Mouse (Mus musculus): Measurements from ENCODE around the gene Nkapd1.

Nkapd1 gene

DNA sequence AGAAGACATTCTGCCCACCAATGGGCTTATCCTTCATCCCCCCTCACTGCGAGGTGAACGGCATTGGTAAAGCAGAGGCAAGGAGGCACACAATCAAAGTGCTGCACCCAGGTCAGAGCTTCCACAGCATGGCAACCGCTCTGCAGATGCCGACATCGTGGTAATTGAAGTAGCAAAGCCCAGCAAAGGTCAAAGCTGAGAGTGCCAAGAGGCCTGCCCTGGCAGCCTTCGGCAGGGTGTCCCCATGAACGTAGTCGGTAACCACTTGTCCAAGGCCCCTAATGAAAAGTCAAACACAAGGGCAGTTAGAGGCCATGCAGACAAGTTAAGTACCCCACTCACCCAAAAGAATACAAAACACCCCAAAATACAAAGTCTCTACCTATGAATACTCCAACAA lies 20.3 kb downstream of the Nkapd1 start:
- no peak for DNase-seq

DNA sequence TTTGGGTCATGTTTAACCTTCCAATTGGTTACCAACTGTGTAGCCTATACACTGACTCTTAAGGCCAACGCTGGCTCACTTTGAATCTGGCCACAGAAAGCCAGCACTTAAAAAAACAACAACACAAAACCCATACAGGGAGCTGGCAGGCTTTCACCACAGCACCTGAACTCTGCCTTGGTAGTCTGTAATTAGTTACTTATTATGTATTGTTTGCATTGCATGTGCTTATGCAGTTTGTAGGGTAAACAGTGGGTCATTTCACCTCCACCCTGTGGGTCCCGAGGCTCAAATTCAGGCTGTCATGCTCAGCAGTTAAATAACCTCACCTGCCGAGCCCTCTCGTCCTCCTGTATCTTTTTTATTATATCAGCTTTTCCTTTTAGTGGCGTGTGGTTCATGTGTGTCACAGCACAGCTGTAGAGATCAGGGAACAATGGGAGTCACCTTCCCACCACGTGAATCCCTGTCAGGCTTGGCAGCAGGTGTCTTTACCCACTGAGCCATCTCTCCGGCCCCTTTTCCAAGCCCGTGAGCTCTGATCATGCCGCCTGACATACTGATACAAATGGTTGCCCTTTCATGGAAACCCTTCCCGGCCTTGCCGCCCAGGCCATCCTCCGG lies 22.4 kb downstream of the Nkapd1 start:
- DNase-seq, result no peak

DNA sequence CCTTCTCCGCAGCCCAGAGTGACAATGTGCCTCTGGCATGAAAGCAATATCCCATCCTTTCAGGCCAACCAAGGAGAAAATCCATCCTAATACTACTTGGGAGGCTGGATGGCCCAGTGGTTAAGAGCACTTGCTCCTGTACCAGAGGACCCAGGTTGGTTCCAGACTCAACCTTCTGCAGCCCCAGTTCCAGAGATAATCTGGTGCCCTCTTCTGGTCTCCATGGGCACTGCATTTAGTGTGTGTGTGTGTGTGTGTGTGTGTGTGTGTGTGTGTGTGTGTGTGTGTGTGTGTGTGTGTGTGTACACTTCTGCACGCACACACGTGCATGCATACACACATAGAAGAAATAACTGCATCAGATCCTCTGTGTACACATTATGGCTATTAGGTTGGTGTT lies 23.7 kb downstream of the Nkapd1 start:
- DNase-seq, result peak; percentile 78

DNA sequence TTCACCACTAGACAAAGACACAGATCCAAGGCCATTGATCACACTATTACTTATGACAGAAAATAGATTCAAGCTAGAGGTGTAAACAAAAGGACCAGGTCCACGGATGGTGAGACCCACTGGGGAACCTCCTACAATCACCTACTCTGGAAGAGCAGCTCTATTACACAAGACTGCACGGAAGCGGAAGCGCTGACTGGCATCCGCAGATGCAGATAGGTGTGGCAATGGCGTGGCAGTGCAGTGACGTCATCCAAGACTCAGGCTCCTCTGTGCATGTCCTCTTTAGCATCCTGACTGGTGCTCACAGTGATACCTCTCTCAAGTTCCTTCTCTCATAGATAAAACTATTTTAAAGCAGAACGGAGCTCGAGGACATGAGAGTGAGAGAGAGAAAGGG lies 24.3 kb downstream of the Nkapd1 start:
- DNase-seq, result no peak

DNA sequence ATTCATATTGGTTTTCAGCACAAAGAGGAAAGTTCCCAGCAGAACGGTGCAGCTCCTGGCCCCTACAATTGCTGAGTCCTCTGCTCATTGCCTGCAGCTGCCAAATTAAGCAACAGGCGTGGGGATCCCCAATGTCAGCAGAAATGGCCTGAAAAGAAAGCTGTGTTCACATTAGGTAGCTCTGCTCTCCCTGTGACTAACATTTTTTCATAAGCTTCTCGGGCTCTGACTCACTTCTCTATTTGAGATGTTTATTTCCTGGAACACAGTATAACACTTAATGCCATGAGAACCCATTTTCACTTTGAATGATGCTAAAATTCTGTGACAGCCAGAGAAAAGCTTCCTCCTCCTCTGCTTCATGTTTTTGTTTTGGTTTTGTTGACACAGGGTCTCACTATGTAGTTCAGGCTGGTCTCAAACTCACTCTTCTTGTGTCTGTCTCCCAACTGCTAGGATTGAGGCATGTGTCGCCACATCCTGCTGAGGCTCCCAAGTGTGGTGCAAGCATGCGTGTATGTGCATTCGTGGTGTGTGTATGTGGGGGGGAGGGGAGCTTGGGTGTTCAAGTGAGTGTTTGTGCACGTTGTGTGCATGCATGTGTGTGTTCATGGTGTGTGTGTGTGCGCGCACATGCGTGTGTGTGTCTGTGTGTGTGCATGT lies 26.3 kb downstream of the Nkapd1 start:
- peak; percentile 12 to 15 for DNase-seq

DNA sequence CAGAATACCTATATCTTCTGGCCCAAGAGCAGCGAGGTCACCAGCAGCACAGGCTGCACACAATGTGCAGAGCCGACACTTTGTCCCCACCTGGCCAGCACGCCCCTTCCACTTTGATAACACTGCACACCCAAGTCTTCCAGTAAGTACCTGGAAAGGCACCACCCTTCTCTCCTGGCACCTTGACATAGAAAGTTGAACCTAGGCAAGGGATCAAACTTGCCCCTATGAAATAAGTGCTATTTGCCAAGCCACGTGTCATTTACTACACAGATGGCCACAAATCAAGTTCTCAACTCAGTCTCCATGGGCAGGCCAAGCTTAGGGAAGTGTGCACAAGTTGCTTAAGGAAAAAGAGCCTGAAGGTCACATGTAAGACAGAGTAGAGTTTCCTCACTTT lies 30.3 kb downstream of the Nkapd1 start:
- no peak for DNase-seq

DNA sequence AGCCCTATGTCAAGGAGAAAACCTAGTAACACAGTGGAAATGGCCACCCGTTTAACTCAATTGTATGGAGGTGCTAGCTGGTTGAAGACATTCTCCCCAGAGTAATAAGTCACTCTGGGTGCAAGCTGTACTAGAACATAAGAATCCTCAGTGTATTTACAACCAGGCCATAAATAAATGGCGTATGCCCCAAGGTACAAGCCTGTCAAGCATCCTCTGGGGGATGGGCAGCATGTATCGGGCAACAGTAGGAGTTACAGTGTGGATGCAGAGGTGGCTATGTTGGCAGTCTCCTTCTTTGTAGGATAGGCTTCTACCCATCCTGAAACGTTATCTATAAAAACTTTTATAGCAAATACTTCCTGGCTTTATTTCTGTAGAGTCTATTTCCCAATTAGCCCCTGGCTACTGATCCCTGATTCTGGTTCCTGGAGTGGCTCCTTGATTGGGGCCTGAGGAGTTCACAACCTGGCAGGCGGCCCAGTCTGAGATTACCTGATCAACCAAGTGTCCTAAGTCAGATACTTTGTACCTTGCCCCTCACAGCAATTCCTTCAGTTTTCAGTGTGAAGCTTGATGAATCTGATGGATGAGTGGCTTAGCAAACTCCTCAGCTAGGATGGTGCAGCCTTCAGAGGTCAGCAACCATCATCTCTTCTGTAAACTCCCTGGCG lies 32.0 kb downstream of the Nkapd1 start:
- DNase-seq, result no peak

DNA sequence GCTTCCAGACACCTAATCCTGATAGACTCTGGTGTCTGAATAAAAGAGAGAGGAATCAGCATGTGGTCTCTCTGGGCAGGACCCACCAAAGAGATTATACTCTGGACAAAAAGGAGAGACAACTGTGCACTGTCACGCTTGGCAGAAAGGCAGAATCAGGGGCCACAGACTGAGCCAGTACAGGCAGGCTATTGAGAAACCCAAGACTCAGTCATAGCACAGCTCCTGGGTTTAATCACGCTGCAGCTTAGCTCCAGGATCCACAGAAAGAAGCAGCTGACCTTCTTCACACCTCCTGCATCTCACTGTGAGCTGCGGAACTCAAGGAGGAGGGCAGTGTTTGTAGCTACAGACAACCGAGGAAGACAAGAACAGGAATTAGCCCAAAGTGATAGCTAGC lies 36.9 kb downstream of the Nkapd1 start:
- no peak for DNase-seq

DNA sequence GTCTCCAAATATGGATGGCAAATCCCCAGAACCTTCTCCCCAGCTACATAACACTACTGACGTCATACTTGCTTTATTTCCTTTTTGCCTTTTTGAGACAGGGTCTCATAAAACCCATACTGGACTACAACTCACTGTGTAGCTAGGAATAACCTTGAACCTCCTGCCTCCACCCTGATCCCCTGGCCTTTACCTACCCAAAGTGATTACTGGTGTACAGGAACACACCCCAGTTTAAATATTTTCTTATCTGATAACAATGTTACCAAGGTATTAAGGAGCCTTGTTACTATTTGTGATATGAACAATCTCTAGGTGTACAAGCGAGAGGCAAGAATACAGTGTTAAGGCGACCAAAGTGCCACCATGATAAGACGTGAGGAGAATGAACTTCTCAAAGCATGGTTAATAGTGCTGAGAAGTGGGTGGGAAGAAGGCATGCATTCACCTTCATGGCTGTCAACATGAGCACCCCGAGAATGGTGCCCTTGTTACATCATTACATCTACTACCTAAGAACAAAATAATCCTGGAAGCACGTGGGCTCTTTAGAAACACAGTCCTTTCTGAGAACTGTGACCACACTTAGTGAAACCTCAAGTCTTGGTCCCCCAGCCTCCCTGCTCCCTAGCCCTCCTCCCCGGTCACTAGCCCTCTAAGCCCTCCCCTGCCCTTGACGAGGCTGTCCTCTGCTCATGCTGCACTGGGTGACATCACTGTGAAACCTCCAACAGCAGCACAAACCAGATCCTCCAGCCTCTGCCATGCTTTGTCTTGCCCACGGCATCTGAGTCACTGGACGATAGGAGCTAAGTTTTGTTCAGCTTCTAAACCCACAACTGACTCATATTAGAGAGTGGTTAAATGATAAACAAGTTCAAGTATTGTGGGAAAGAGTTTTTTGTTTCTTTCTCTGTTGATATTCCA lies 47.4 kb downstream of the Nkapd1 start:
- DNase-seq, result no peak

DNA sequence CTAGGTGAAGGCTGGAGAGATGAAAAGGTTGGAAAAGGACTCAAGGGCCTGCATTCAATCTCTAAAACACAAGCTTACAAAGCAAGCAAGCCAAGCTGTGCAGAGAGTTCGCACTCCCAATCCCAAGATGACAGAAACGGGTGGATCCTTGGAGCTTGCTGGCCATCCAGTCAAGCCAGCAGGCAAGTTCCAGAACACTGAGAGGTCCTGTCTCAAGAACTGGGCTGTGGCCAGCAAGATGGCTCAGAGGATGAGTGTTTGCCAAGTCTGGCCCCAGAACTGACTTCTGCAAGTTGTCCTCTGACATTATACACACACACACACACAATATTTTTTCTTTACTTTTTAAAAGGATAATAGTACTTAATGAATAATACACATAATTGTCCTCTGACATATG lies 49.4 kb downstream of the Nkapd1 start:
- DNase-seq, result no peak

DNA sequence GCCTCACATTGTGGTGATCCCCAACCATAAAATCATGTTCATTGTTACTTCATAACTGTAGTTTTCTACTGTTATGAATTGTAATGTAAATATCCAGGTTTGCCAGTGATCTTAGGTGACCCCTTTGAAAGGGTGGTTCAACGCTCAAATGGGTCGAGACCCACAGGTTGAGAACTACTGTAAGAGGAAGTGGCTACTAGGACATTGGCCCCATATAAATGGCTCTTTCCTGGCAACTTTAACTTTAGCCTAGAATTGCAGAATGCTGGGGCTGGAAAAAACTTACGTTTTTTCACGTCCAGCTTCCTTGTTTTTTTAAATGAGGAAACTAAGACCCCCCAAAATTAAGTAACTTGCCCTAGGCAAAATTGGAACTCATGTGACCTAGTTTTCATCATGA lies 49.9 kb downstream of the Nkapd1 start:
- DNase-seq, result no peak

DNA sequence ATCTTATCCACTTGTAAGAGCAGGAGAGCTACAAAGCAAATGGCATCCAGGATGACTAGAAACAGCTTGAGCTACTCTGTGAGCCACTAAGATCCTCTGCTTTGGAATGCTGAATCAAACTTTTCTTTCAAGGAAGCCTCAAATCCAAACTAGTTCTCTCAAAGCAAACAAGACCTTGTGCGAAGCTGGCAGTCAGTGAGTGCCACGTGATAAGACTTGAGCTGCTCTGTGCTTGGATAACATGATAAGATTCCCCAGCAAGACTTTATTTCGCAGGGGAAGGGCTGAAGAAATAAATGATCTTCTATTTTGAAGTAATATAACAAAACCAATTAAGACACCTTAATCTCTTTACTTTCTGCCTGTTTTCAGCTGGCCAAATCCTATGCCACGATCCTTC lies 51.3 kb downstream of the Nkapd1 start:
- DNase-seq, result no peak

DNA sequence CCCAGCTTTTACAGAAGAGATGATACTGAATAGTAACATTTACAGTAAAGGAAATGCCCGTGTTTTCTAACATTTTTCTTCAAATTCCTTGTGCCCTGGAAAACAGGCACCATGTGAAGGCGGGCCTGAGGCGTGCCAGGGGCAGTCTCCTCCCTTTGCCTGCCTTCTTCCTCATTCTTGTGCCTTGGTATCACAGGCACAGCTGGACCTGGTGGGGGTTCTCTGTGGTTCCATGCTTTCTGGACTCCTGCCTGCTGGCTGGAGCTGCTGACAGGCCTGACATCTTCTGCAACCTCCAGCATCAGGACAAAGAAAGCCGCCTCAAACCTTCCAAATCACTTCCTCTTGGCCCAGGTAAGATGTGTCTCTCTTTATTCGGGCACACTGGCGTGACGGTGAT lies 52.1 kb downstream of the Nkapd1 start:
- DNase-seq, result no peak

DNA sequence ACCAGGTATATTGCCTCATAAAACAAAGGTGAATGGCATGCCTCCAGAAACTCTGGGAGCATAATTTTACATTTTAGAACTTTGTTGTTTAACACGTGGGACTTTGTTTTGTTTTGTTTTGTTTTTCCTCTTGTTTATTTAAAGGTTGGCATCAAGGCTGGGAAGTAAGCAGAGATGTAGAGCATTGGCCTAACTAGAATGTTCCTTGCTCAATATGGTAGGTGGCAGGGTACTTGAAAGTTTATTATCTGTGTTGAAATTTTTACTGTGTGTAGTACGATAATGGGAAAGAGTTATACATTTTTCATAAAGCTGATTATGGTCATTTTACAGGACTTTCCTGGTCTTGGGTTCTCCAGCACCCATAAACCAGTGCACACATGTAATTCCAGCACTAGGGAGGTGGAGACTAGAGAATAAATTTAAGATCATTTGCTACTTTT lies 55.3 kb downstream of the Nkapd1 start:
- DNase-seq, result no peak

DNA sequence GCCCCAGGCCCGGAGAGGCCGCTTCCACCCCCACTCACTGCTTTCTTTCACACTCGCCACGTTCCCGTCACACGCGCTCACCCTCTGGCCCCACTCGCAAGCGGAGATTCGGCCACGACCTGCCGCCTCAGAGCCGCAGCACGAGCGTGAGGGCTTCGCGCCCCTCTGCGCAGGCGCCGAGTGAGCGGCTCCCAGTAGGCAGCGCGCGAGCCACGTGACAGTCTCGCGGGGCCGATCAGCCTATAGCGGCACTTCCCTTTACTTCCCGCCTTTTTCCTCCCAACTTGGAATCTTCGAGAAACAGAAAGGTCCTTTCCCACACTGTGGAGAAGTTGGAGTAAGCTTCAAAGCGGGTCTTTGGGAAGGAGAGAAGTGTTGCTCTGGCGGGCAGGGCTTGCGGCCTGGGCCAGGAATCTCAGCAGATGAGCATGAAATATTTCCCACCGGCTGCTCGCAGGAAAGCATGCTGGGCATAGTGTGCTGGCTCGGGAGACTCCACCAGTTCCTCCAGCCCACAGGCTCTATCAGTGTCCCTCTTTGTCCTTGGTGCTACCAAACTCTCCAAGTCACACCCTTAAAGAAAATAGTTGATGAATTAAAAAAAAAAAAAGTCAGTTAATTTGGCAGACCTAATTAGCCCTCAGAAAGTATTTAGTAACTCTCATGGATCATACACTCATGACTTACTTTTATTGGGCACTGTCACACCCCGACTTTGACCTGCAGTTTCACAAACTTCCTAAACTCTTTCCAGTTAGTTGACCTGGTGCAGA lies 55.9 kb downstream of the Nkapd1 start, which contains the start of gene Tex12:
TSS of gene Tex12 (minus strand) at position 181 of the 773 bp plus-strand sequence.
- no peak for DNase-seq

Data from B cell, adult 2 months (primary cell).